Mouse (Mus musculus): ENCODE measurements at regions not wholly inside any gene's neighbourhood (a gene's known extent, or its start where the extent isn't known, plus 50 kb on each side); places are given as distances from the start of the nearest gene placed in this dataset.
"Not testable (repeated sequence)": the region's sequence is repeated elsewhere in the genome, so short reads cannot be mapped to it uniquely, and the experiment has no call there.

GRCm38 (mm10) chr3:134330943-134331342 lies 94.7 kb downstream of the Cxxc4 start:
- no peaks in the 10 kb centered on the region; the same call in 1 of the 2 replicates for H3K9me3 ChIP-seq (ENCODE audit: control insufficient read depth, low read length)
- ATAC-seq (ENCODE audit: low FRiP score, low read depth): no peak
- no peak for TF ChIP-seq POLR2A (IDR thresholded peaks at IDR 0.05; ENCODE audit: borderline replicate concordance, extremely low read depth, insufficient read depth, insufficient read length)
- no peaks in the 10 kb centered on the region for H3K27me3 ChIP-seq (ENCODE audit: control insufficient read depth, insufficient read depth, low read length)
- H3K4me2 ChIP-seq (replicated peaks; ENCODE audit: low read depth, low read length, severe bottlenecking): peak overlapping the region; percentile 47
- H3K9ac ChIP-seq (ENCODE audit: low read depth, low read length, severe bottlenecking): no peak overlapping the region
- peaks cover 3% of the 10 kb centered on the region for H3K4me1 ChIP-seq (ENCODE audit: control insufficient read depth, insufficient read depth, low read length)
- peak overlapping the region; percentile 29 for H3K4me3 ChIP-seq (replicated peaks; ENCODE audit: low read length)
- no peaks in the 10 kb centered on the region for H3K36me3 ChIP-seq (ENCODE audit: control insufficient read depth, insufficient read depth, low read length)
- DNase-seq (ENCODE audit: low spot score): peak; percentile 5
- no peak overlapping the region for H3K27ac ChIP-seq (replicated peaks; ENCODE audit: low read depth, low read length)
- WGBS: 13% methylated on average over 11 of the region's 11 CpGs

DNA sequence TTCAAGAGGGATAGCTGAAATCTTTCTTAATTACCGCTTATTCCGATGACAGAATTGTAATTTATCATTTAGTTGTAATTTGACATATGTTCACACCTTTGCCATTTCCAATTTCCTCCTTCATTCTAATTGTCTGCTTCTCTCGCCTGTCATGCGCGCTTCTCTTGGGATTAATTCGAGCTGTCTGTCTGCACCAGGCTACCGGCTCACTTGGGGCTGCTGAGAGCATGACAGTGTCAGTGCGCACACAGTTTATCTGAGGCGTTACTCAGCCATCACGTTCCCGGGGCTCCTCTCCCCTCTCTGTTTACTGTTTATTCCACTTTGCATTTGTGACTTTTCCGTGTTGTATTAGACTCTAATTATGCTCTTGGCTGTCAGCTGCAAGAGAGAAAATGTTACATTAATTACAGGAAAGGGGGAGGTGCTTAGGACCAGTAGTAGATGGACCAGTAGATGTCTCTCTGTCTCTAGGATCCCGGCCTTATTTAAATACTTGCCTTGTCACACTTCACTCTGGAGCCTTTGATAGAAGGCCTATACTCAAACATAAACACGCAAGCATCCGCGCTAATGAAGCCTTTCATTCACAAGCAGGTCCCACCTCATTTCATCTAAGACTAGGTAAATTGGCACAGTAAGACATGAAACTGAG lies 95.3 kb downstream of the Cxxc4 start:
- no peaks in the 10 kb centered on the region for H3K36me3 ChIP-seq (ENCODE audit: control insufficient read depth, insufficient read depth, low read length)
- H3K4me2 ChIP-seq (replicated peaks; ENCODE audit: low read depth, low read length, severe bottlenecking): peak overlapping the region; percentile 47
- H3K9me3 ChIP-seq (ENCODE audit: control insufficient read depth, low read length): no peaks in the 10 kb centered on the region; the same call in 1 of the 2 replicates
- ATAC-seq (ENCODE audit: low FRiP score, low read depth) (no peak), DNase-seq (ENCODE audit: low spot score) (no peak)
- no peak overlapping the region for H3K27ac ChIP-seq (replicated peaks; ENCODE audit: low read depth, low read length)
- H3K4me3 ChIP-seq (replicated peaks; ENCODE audit: low read length): peak overlapping the region; percentile 29
- whole genome bisulfite sequencing: 23% methylated on average over 16 of the region's 16 CpGs
- H3K9ac ChIP-seq (ENCODE audit: low read depth, low read length, severe bottlenecking): no peak overlapping the region
- H3K4me1 ChIP-seq (ENCODE audit: control insufficient read depth, insufficient read depth, low read length): peaks cover 3% of the 10 kb centered on the region
- no peak for TF ChIP-seq POLR2A (IDR thresholded peaks at IDR 0.05; ENCODE audit: borderline replicate concordance, extremely low read depth, insufficient read depth, insufficient read length)
- H3K27me3 ChIP-seq (ENCODE audit: control insufficient read depth, insufficient read depth, low read length): no peaks in the 10 kb centered on the region

GRCm38 (mm10) chr3:134339093-134339695 lies 102.9 kb downstream of the Cxxc4 start:
- not testable (repeated sequence) for H3K4me3 ChIP-seq (replicated peaks; ENCODE audit: low read length); H3K27ac ChIP-seq (replicated peaks; ENCODE audit: low read depth, low read length); H3K9ac ChIP-seq (ENCODE audit: low read depth, low read length, severe bottlenecking); H3K27me3 ChIP-seq (ENCODE audit: control insufficient read depth, insufficient read depth, low read length); H3K36me3 ChIP-seq (ENCODE audit: control insufficient read depth, insufficient read depth, low read length); H3K4me2 ChIP-seq (replicated peaks; ENCODE audit: low read depth, low read length, severe bottlenecking); H3K4me1 ChIP-seq (ENCODE audit: control insufficient read depth, insufficient read depth, low read length); H3K9me3 ChIP-seq (ENCODE audit: control insufficient read depth, low read length); DNase-seq (ENCODE audit: low spot score); ATAC-seq (ENCODE audit: low FRiP score, low read depth)
- WGBS: 92% methylated on average over 3 of the region's 3 CpGs

DNA sequence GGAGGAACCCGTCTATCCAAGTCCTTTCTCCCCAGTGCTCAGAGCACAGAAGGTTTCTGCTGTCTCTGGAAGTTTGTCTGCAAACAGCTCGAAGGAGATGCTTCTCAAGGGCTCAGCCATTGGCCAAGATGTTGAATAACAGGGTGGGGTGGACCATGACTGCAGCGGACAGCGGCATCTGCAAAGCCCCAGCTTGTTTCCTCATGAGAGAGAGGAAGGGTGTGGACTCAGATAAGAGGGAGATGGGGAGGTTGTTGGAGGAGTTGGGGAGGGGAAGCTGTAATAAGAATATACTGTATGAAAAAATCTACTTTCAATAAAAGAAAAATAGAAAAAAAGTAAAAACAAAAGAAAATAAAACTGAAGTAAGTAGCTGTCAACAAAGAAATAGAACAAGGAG lies 129.7 kb downstream of the Cxxc4 start:
- Histone ChIP-seq H3K36me3 (ENCODE audit: control insufficient read depth, insufficient read depth, low read length) (no peaks in the 10 kb centered on the region), H3K4me3 (replicated peaks; ENCODE audit: low read length) (no peak overlapping the region), H3K9me3 (ENCODE audit: control insufficient read depth, low read length) (no peaks in the 10 kb centered on the region), H3K27ac (replicated peaks; ENCODE audit: low read depth, low read length) (no peak overlapping the region), H3K9ac (ENCODE audit: low read depth, low read length, severe bottlenecking) (no peak overlapping the region), H3K4me2 (replicated peaks; ENCODE audit: low read depth, low read length, severe bottlenecking) (no peak overlapping the region), H3K4me1 (ENCODE audit: control insufficient read depth, insufficient read depth, low read length) (peaks cover 9% of the 10 kb centered on the region; the same call in 1 of the 2 replicates), H3K27me3 (ENCODE audit: control insufficient read depth, insufficient read depth, low read length) (no peaks in the 10 kb centered on the region)
- WGBS: 81% methylated on average over 4 of the region's 4 CpGs
- no peak for ATAC-seq (ENCODE audit: low FRiP score, low read depth)
- no peak for DNase-seq (ENCODE audit: low spot score)
- no peak for TF ChIP-seq POLR2A (IDR thresholded peaks at IDR 0.05; ENCODE audit: borderline replicate concordance, extremely low read depth, insufficient read depth, insufficient read length)

- 63% methylated on average over 3 of the region's 3 CpGs for WGBS
- H3K4me1 ChIP-seq (ENCODE audit: control insufficient read depth, insufficient read depth, low read length): peaks cover 9% of the 10 kb centered on the region; the same call in 1 of the 2 replicates
- H3K27me3 ChIP-seq (ENCODE audit: control insufficient read depth, insufficient read depth, low read length): no peaks in the 10 kb centered on the region
- H3K9me3 ChIP-seq (ENCODE audit: control insufficient read depth, low read length): no peaks in the 10 kb centered on the region
- no peak for ATAC-seq (ENCODE audit: low FRiP score, low read depth)
- H3K36me3 ChIP-seq (ENCODE audit: control insufficient read depth, insufficient read depth, low read length): no peaks in the 10 kb centered on the region
- DNase-seq (ENCODE audit: low spot score): no peak
- H3K27ac ChIP-seq (replicated peaks; ENCODE audit: low read depth, low read length): no peak overlapping the region
- no peak overlapping the region for H3K9ac ChIP-seq (ENCODE audit: low read depth, low read length, severe bottlenecking)
- no peak overlapping the region for H3K4me2 ChIP-seq (replicated peaks; ENCODE audit: low read depth, low read length, severe bottlenecking)
- no peak for TF ChIP-seq POLR2A (IDR thresholded peaks at IDR 0.05; ENCODE audit: borderline replicate concordance, extremely low read depth, insufficient read depth, insufficient read length)
- no peak overlapping the region for H3K4me3 ChIP-seq (replicated peaks; ENCODE audit: low read length)
These were observed 130.5 kb downstream of the Cxxc4 start for GRCm38 (mm10) chr3:134366761-134367160.
